Mouse (Mus musculus): ENCODE measurements around the gene Dazap1.

DNA sequence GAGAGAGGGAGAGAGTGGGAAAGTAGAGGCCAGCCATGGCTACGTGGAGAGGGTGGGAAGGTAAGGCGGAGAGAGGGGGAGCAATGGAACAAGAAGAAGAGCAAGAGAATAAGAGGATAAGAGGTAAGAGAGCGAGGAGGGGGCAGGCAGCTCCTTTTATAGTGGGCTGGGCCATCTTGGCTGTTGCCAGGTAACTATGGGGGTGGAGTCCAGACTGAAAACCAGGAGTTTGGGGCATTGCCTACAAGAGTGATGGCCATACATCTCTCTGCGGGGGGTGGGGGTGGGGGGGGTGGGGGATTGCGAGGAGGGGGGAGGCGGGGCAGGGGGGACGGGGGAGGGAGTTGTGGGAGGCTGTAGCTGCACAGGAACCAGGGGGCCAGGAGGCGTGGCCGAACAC lies 40.6 kb upstream of the Dazap1 start:
- no peak for TF ChIP-seq MAFK (IDR thresholded peaks at IDR 0.05; ENCODE audit: borderline replicate concordance, low read depth, low read length)
- no peak for TF ChIP-seq NELFE (IDR thresholded peaks at IDR 0.05; ENCODE audit: low read depth, low read length)
- TF ChIP-seq GABPA (IDR thresholded peaks at IDR 0.05; ENCODE audit: low read depth, low read length), result no peak
- TF ChIP-seq CTCF (IDR thresholded peaks at IDR 0.05 in 2 of 3, conservative IDR thresholded peaks at IDR 0.05 in 1 of 3; ENCODE audit: control insufficient read depth in 1 of 3, insufficient read depth in 1 of 3, low read depth in 2 of 3, low read length in 3 of 3, poor library complexity in 1 of 3, severe bottlenecking in 1 of 3), result no peak
- TF ChIP-seq USF1 (IDR thresholded peaks at IDR 0.05; ENCODE audit: low read depth, low read length), result no peak
- TF ChIP-seq HCFC1 (IDR thresholded peaks at IDR 0.05; ENCODE audit: low read depth, low read length), result no peak

Measured in MEL (cell line).